Mouse (Mus musculus): ENCODE data around the gene Atp6v1fnb.

Atp6v1fnb gene

DNA sequence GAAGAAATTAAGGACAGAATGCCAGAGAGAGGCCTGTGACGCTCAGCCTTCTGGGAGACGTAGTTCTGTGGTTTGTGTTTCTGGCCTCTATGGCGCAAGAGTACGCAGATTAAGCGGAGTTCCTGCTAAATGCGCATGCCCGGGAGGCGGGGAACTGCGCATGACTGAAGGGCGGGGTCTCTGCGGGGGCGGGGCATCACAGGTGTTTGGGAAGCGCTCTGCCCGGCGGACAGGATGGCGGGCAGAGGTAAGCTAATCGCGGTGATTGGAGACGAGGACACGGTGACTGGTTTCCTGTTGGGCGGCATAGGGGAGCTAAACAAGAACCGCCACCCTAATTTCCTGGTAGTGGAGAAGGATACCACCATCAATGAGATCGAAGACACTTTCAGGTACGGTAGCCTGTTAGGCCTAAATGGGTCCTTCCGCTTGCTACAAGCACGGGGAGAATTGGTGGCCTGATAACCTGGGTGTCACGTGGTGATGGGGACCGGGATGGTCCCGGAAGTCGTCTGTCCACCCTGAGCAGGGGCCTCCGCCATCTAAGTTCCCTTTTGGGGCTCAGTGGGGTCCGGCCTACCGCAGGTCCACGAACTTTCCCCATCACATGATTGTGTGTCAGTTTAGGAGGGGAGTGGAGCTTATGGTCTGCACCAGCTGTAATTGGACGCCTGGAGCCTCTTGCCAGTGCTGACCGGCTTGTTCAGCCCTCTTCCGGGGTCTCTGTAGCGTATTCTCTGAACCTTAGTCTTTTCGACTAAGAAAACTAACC is 3.5 kb upstream of the Atp6v1fnb start, which contains the start of gene Atp6v1f:
TSS of gene Atp6v1f (plus strand) at position 136 of the 772 bp plus-strand sequence.
- peak; percentile 85 to 94 for DNase-seq (ENCODE audit: low spot score in 2 of 2)

DNA sequence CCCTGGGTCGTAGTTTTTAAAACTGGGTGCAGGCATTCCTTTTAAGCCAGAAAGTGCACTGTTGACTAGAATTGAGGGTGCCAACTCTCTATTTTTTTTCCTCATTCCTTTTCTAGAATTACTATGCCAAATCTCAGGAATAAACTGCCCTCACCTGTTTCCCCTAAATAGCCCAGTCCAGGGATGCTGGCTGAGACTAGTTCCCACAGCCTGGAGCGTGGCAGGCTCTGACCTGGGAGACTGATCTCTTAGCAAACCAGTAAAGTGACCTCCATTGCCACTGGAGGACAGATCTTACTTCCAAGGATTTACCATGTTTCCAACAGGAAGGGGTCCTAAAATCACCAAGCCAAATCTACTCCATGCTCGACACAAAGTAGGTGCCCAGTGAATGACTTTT is 2.4 kb upstream of the Atp6v1fnb start:
- no peak for DNase-seq (ENCODE audit: low spot score in 2 of 2)

DNA sequence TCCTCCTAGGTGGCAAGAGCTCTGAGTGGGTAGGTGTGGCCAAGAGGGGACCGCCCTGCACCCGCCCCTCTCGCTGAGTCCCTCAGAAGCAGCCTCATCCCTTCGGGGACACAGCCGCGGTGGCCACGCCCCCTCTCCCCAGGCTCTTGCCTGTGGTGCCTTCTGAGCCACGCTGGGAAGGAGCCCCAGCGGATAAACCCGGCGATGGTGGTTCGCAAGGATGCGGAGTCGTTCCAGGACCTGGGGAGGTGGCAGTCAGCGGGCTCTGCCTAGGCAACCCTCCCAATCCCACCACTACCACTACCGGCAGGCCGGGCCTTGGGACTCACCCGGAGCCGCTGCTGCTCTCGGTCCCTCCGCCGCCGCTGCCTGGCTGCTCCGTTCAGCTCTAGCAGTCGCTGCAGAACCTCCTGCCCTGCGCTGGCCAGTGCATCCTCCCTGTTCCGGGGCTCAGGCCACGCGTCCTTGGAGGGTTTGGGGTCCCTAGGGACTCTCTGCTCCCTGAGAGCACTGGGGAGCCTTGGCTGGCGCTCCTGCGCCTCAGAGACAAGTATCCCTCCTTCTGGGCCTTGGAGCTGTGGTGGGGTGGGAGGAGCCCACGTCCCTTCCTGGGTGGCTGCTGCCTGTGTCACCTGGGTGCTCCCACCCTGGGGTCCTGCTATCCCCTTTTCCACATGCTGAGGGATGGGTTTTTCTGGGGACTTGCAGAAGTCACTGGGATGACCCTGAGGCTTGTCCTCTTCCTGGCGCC is 2.9 kb downstream of the Atp6v1fnb start:
- DNase-seq (ENCODE audit: low spot score in 2 of 2), result peak; percentile 40 to 81

DNA sequence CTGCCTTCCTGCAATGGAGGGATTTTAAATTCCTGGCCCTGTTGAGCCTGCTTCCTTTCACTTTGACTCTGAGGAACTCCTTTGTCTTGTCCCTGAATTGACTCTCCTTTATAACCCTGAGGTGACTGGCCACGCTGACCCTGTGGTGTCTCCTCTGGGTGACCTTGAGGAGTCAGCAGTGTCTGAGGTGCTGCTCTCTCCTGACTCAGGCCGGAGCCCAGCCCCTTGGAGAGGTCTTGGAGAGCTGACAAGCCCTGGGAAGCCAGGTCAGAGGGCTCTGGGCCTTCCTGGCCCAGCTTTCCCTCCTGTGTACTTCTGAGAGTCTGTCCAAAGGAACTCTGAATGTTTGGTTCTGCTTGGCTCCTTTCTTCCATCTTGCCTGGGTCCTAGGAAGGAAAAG is 3.5 kb downstream of the Atp6v1fnb start:
- DNase-seq (ENCODE audit: low spot score in 2 of 2), result no peak

GRCm38 (mm10) chr6:29482691-29483090 is 11.5 kb downstream of the Atp6v1fnb start:
- no peak for DNase-seq (ENCODE audit: low spot score in 2 of 2)

- DNase-seq (ENCODE audit: low spot score in 2 of 2), result peak; percentile 67 to 83
Measured at GRCm38 (mm10) chr6:29484716-29485559, 13.7 kb downstream of the Atp6v1fnb start.

DNA sequence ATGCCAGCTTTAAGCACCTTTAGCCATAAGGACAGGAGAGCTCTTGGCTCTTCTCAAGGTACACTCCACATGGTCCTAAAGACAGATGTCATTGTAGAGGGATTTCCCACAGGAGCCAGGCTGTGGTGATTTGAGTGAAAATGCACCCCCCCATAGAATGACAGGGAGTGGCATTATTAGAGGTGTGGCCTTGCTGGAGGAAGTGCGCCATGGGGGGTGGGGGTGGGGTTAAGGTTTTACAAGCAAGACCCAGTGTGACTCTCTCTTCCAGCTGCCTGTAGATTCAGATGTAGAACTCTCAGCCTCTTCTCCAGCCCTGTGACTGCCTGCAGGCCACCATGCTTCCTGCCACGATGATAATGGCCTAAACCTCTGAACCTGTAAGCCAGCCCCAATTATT is 14.7 kb downstream of the Atp6v1fnb start:
- DNase-seq (ENCODE audit: low spot score in 2 of 2), result no peak

GRCm38 (mm10) chr6:29494101-29494500 is 22.9 kb downstream of the Atp6v1fnb start:
- DNase-seq (ENCODE audit: low spot score in 2 of 2), result no peak

GRCm38 (mm10) chr6:29496270-29496669 is 25.0 kb downstream of the Atp6v1fnb start:
- DNase-seq (ENCODE audit: low spot score in 2 of 2), result no peak

- DNase-seq (ENCODE audit: low spot score in 2 of 2), result no peak
Measured at GRCm38 (mm10) chr6:29497791-29498190, 26.6 kb downstream of the Atp6v1fnb start.

DNA sequence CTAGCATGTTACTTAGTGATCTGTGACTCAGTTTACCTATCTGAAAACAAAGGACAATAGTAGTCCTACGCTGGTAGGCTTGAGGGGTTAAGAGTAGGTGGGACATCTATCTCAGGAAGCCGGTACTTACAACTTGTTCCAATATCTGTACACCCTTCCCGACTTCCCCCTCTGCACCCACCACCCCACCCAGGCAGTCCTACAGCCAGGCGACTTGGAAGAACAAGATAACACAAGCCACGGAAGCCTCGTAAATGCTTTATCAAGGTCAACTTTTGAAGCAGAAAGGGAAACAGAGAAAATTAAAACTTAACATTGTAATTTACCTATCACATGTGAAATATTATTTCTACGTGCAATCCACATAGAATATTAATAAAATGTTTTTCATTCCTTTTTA is 28.9 kb downstream of the Atp6v1fnb start:
- no peak for DNase-seq (ENCODE audit: low spot score in 2 of 2)

DNA sequence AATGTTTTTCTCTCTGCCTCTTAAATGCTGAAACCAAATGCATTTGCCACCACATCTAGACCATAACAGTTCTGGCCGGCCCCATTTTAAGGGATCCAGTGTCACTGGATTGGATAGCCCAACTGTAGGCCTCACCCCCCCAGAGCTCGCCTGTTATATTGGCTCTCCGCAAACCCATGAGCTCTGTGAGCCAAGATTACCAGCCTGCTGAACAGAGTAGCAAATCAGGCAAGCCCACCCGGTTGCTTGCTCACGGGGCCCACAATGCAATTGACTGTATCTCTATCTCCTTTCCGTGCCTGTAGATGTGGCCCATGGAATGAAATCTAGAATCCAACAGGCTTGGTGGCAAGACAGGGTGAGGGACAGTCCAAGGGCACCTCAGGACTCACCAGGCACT is 29.6 kb downstream of the Atp6v1fnb start:
- no peak for DNase-seq (ENCODE audit: low spot score in 2 of 2)

GRCm38 (mm10) chr6:29501599-29501998 is 30.4 kb downstream of the Atp6v1fnb start:
- DNase-seq (ENCODE audit: low spot score in 2 of 2), result no peak

- peak in 1 of 2 experiments; percentile 41 for DNase-seq (ENCODE audit: low spot score in 2 of 2)
Measured at GRCm38 (mm10) chr6:29505493-29505892, 34.3 kb downstream of the Atp6v1fnb start.

GRCm38 (mm10) chr6:29506834-29507233 is 35.6 kb downstream of the Atp6v1fnb start:
- no peak for DNase-seq (ENCODE audit: low spot score in 2 of 2)

GRCm38 (mm10) chr6:29507447-29508309 is 36.4 kb downstream of the Atp6v1fnb start, which contains the start of gene Kcp:
Gene Kcp, minus strand, starts transcription at chr6:29507952.
- DNase-seq (ENCODE audit: low spot score in 2 of 2), result no peak

DNA sequence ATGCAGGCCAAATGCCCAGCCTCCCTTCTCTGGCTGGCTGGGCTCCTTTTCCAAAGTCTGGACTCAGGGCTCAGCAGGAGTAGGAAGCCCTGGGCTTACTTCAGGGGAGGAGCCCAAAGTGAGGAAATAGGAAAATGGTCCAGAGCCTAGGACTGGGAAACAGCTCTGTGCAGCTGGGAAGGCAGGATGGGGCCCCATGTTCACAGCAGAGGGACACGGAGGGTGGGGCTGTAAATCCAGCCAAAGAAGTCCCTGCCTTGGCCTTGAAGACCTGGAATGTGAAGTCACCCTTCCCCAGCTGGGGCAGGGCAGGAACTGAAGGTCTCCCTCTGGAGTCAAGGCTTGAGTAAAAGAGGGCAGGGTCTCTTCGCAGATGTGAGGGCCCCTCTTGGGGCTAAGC is 37.8 kb downstream of the Atp6v1fnb start:
- no peak for DNase-seq (ENCODE audit: low spot score in 2 of 2)

DNA sequence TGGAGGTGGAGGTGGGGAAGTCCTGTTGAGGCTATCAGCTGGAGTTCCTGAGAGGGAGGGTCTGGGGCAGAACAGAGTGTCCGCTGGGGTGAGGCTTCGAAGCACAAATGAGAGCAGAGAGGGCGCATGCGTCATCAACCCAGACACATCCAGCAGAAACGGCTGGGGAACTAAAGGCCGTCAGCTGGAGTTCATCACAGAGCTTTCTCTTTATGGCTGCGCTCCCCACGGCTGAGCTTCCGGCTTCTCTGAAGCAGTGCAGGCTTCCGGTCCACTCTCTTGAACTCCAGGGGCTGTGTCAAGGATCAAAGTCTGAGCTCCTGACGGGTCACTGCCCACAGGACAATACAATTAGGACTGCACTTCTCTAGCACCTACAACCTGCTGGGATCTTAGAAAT is 42.0 kb downstream of the Atp6v1fnb start:
- DNase-seq (ENCODE audit: low spot score in 2 of 2), result no peak

DNA sequence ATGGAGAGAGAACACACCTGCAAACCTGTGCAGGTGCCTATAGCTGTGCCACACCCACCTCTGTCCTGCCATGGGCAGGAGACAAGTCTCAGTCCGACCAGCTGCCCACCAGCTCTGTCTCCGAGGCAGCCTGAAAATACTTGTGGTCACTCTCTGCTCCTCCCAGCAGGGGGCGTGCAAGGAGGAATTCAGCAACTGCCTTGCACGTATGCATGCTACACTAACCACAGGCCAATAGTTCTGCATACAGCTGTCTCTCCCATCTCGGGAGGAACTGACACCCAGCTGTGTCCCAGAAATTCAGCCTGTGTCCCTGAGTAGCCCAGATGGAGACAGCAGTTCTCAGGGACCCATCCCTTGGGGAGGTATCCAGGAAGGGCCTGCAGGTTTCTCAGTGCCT is 45.9 kb downstream of the Atp6v1fnb start:
- peak; percentile 59 to 86 for DNase-seq (ENCODE audit: low spot score in 2 of 2)

DNA sequence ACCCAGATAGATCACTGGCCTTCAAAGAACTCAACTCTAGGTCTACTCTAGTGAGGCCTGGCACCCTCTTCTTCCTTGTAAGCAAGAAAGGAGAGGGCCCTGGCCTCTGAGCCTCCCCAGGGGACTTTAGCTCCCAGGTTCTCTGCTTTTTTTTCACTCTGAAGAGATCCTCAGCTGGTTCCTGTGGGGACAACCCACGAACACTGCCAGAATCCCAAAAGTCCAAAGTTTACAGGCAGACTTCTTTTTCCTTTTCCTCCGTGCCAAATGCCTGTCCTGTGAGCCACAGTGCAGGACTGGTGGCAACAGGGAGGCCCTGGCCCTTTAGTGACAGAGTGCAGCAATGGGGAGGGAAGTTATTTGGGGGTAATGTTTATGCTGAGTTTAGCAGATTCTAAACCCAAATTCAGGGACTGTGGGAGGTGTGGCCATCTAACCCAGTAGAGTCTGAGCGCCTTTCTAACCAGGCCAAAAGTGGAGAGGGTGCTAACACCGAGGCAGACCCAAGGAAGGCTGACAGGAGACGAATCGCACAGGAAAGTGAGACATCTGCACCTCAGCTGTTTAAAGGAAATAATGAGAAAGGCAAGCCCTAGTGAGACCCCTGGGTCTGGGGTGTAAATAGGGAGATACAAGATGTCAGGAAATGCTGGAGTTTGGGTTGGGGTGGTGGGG is 51.5 kb downstream of the Atp6v1fnb start:
- no peak for DNase-seq (ENCODE audit: low spot score in 2 of 2)

Measured in spleen, postnatal 10 days (tissue).